Mouse (Mus musculus): Measurements from ENCODE around the gene Dnajc30.
"Not testable (repeated sequence)": the region's sequence is repeated elsewhere in the genome, so short reads cannot be mapped to it uniquely, and the experiment has no call there.

Gene Dnajc30

DNA sequence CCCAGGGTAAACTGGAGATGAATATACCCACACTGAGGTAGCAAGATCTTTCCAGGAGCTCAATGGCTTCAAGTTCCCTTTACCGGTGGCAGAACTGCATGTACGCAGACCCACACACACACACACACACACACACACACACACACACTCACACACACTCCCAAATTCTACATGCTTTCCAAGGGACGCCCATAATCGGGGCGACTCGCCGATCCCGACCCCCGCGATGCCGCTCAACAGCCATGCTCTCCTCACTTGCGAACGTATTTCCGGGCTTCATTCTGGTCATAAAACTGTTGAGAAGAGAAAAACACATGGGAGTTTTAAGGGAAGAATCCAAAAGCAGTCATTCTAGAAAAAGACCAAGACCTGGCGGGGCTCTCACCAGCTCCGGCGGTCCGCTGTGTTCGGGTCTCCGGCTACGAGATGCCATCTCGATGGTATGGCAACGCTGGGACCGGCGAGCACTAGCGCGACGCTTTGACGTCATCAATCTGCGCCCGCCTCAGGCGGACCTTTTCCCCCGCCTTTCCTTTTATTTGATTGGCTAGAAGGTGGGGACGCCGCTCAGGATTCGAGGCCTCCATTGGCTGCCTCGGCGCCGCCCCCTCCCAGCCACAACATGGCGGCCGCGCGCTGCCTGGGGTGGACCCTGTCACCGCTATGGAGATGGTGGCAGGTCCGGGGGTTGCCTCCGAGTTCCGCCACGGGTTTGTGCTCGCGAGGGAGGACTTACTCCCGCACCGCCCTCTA is at the start of gene Dnajc30:
Gene Dnajc30, plus strand, starts transcription at position 574 of the 753 bp plus-strand sequence.
- peak; percentile 97 for DNase-seq

DNA sequence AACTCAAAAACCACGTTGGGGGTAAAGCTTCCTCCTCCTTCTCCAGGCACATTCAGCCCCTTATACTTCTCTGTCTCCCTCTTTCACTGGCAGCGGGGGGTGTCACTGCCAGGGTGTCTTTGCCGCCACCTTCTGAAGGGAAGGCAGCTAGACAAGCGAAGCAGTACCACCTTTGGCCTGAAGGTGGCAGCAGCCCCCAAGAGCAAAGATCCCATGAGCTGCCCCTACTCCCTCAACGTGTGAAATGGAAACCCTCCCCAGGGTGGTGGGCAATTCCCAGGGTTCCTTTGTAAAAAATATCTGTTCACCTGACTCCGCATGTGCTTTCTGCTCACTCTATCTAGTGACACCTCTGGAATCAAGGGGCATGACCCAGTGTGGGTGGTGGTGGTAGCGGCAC is 48.5 kb upstream of the Dnajc30 start:
- DNase-seq = peak; percentile 79

GRCm38 (mm10) chr5:135016224-135016759 is 47.7 kb upstream of the Dnajc30 start:
- DNase-seq = no peak

DNA sequence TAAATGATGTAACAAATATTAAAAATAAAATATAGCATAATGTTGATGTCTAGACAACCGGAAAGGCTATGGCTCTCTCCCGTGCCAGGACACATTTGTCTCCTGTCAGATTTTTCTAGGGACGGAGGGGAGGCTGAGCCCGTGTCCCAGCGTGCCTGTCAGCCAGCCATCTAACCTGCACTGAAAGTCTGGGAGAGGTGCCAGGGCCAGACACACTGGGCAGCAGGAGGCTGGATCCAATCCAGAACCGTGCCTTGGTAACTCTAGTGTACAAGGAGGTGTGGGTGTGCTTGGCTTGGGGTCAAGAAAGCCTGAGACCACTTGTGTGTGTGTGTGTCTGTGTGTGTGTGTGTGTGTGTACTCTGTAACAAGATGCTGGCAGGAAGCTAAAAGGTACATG is 42.2 kb upstream of the Dnajc30 start:
- DNase-seq = peak; percentile 91

DNA sequence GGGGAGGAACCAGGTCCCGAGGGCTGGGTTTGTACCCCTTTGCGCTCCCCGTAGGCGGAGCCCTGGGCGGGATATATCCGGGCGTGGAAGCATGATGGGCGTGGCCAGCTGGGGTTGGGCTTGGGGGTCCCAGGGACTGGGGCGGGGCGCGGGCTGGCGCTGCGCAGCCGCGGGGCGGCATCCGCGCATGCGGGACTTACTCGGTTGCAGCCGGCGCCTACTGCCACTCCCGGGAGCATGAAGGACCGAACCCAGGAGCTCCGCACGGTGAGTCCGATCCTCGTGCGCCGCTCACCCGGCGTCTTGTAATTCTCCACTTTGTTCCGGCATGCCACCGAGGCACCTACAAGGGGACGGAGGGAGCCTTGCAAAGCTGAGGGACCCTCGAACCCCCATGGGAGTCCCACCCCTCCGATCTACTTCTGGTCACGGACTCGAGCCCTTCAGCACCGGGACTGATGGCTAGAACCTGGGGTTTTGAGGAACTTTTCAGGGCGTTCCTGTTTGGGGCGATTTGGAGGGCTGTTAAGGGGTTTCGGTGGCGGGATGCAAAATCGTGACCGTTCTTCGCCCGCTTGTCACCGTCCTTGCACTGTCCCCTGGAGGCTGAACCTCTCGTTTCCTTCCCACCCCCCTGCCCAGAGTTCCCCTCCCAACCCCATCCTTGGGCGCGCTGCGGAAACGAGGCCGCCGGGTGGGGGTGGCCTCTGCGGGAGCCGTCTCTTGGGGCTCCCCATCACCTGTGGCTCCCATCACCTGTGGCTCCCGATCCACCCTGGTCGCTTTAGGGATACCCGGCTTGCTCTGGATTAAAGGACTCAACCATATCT is 40.4 kb upstream of the Dnajc30 start, which contains the start of gene Stx1a:
Gene Stx1a, plus strand, starts transcription at position 139 of the 830 bp plus-strand sequence.
- peak; percentile 62 for DNase-seq

DNA sequence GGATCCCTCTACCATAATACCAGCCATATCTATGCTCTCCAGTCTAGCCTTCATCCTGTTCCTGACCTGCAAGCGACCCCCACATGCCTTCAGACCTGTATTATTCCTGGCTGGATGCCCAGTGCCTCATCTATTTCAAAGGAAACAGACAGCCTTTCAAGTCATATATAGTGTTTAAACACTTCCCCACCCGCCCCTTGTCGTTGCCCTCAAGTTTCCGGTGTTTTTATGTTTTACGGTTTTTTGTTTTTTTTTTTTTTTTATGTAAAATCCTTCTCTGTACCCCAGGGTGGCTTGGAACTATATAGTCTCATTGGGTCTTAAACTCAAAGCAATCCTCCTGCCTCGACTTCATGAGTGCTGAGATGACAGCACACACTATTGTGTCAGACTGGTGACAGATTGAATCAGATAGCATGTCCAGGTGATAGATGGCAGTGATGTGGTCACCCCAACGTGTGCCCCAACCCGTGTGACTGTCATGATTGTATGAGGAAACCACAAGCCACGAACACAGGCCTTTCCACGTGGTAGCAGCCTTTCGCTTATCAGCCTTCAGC is 39.3 kb upstream of the Dnajc30 start:
- no peak for DNase-seq

- DNase-seq = no peak
Measured at GRCm38 (mm10) chr5:135025899-135026298, 38.1 kb upstream of the Dnajc30 start.

GRCm38 (mm10) chr5:135029007-135029854 is 34.8 kb upstream of the Dnajc30 start:
- DNase-seq = peak; percentile 63

- no peak for DNase-seq
Measured at GRCm38 (mm10) chr5:135032581-135032980, 31.4 kb upstream of the Dnajc30 start.

DNA sequence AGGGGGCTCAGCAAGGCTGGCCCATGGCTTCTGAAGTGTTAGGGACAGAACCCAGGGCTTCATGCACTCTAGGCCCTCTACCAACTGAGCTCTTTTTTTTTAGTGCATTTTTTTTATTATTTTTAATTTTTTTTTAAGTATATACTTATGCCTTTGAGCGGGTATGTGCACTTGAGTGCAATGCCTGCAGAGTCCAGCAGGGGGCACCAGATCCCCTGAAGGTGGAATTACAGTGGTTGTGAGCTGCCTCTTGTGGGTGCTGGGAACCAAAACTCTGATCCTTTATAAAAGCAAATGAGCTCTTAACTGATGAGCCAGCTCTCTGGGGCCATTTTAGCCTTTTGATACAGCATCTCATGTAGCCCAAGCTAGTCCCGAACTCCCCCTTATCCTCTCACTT is 29.4 kb upstream of the Dnajc30 start:
- DNase-seq = no peak

DNA sequence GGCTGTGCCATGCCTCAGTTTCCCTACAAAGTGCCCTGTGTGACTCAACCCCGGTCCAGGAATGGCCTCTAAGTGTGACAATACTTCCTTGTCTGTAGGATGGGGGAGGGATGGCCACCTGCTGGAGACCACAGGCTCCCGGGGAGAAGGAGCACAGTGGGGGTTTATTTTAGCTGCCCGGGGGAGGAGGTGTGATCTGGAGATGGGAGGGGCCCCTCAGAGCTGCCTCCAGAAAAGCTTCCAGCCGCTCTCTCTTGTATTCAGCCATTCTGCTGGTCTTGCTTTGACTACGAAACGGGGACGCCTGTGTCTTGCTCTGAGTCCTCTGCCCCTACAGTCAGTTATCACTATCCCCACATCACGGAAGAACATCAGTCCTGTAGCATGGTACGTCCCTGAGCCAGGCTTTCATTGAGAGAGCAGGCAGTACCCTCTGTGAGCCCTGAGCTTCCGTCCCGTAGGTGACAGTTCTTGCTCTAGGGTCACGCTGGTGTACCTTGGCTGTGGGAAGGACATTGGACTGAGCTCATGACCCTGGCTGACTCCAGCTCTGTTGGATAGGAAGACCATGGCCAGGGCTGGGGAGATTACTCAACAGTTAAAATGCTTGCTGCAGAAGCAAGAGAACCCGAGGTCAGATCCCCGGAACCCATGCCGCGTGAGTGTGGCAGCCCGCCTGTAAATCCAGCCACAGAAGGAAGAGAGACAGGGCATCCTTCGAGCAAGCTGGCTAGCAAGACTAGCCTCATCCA is 28.2 kb upstream of the Dnajc30 start:
- no peak for DNase-seq

DNA sequence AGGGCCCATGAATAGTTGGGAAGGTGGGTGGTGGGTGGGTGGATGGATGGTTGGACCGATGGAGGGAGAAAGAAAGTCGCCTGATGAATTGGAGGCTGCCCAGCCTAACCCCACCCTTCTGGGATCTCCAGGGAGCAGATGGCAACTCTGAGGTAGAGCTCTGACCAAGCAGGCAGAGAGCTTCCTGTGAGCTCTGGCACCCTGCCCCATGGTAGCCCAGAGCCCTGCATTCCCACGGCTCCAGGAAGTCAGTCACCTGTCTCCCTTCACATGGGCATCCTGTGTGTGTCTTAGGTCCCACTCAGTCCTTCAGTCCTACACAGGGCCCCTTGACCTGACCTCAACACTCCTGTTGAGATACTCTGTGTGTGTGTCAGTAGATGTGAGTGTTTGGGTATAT is 26.1 kb upstream of the Dnajc30 start:
- DNase-seq = no peak

- DNase-seq = no peak
Measured at GRCm38 (mm10) chr5:135039541-135039940, 24.5 kb upstream of the Dnajc30 start.

GRCm38 (mm10) chr5:135040059-135040458 is 23.9 kb upstream of the Dnajc30 start:
- no peak for DNase-seq

DNA sequence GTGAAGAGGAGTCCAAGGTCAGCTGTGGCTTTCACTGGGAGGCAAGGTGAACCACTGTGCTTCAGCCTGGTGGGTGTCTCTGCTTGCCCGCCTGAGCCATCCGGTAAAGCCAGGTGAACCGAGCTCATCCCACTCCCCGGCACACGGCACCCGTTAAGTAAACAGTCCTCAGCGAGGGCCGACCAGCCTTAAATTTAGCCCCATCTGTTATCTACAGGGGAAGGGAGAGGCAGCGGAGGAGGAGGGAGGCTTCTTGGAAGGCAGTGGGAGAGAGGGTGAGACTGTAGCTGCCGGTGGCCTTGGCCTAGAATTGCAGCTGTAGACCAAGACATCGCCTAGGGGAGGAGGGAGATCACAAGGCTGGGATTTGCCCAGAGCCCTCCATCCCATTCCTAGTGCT is 23.2 kb upstream of the Dnajc30 start:
- DNase-seq = no peak

DNA sequence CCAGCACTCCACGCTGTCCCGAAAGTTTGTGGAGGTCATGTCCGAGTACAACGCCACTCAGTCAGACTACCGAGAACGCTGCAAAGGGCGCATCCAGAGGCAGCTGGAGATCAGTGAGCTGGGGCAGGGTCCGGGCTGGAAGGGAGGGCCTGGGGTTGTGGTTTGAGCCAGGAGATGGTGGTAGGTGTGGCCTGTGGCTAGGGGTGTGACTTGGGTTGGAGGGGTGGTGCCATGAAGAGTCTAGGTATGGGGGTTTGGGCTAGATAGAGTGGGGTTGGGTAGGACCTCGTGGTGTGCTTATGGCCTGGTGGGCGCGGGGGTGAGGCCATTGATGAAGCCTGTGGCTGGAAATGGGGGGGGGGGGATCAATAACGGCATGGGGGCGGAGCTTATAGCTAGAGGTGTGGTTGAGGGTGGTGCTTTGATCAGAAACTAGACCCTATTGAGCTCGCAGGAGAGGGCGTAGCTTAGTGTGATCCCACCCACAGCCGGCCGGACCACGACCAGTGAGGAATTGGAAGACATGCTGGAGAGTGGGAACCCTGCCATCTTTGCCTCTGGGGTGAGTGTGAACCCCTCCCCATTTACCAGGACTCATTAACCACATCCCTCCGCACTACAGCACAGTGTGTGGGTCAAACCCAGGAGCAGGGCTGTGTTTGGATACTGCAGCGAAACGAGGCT is 21.8 kb upstream of the Dnajc30 start:
- DNase-seq = no peak

DNA sequence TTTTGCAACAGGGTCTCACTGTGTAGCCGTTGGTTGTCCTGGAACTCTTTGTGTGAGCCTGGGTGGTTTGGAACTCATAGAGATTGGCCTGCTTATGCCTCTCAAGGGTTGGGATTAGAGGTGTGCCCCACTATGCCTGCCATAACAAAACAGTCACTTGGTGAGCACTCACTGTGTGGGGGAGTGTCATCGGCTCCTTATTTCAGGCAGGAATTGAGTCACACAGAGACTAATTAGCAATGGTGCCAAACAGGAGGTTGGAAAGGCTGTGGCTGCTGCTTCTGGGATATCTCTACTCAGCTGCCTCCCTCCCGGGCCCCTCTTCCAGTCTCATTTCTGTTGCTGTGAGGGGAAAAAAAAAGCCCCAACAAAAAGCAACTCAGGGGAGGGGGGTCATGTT is 19.4 kb upstream of the Dnajc30 start:
- DNase-seq = no peak

DNA sequence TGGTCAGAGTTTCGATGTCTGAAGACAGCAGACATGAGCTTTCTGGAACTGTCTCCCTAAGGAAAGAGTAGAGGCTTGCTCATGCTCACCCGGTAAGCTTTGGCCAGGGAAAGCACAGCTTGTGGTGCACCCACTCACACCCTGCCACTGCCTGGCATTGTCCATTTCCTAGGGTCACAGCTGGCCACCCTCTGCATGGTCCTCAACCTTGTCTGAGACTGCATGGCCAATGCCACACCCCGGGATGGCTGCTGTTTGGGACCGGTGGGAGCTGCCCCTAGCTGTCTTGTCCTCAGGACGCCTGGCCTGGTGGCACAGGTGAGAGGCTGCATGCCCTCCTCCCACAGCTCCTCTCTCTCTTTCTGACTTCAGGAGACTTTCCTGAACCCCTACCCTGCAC is 15.5 kb upstream of the Dnajc30 start:
- DNase-seq = no peak

DNA sequence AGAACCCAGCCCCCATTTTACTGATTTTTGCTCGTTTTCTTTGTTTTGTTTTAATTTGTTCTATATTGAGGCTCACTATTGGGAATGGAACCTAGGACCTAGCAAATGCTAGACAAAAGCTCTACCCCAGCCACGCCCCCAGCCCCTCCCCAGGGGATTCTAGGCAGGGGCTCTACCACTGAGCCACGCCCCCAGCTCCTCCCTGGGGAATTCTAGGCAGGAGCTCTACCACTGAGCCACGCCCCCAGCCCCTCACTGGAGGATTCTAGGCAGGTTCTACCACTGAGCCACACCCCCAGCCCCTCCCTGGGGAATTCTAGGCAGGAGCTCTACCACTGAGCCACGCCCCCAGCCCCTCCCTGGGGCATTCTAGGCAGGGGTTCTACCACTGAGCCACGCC is 14.7 kb upstream of the Dnajc30 start:
- DNase-seq = not testable (repeated sequence)

DNA sequence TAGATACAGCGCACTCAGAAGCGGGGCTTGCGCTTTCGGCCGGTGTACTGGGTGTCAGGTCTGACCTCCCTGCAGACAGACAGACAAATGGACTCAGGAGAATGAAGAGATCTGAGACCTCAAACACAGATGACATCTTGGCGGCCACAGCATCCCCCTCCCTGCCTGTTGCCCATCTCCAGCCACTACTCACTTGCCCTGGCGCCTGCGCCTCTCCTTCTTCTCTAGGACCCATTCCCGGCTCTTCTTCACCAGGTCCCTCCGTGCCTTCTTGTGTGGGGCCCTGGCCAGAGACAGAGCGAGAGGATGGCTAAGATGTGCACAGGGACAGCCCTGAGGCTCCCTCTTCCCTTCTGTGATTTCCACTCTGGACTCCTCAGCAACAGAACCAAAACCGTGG is 10.6 kb upstream of the Dnajc30 start:
- no peak for DNase-seq

DNA sequence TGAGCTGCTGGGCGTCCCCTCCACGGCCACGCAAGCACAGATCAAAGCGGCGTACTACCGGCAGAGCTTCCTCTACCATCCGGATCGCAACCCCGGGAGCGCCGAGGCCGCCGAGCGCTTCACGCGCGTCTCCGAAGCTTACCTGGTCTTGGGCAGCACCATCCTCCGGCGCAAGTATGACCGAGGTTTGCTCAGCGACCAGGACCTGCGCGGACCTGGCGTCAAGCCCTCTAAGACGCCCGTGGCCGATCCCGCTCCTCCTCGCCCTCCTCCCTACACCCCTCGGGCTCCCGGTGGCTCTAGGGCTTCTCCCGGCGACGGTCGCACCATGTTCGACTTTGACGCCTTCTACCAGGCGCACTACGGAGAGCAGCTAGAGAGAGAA is 372 bp downstream of the Dnajc30 start:
- DNase-seq = no peak
